Mouse (Mus musculus) MEL (cell line): ENCODE data around the gene Stab2. TPM values are rescaled to one million over a fixed set of nuclear protein-coding genes. Genes with fewer than 3 reads are reported as not detected.

Source experiments
- DNase-seq: peaks from one replicate; pipeline ENCODE4 v3.0.0; 2011; ENCODE audit warnings: low read depth, low spot score
- H3K27ac ChIP-seq: 2 replicates; pipeline ENCODE4 v1.5.1; 2012; ENCODE audit warnings: low read depth, mild to moderate bottlenecking, control low read depth, low read length, moderate library complexity; ENCODE audit not compliant: control insufficient read depth
- H3K27me3 ChIP-seq, 2 experiments: fragments of 150-350 bp in 1 of 2; sonication (generic) in 1 of 2; 2 replicates each; pipeline ENCODE4 v1.6.1; 2012; ENCODE audit warnings: low read length in 2 of 2, mild to moderate bottlenecking in 2 of 2, improper control_type of control experiment in 1 of 2, moderate library complexity in 1 of 2; ENCODE audit not compliant: insufficient read depth in 2 of 2, control insufficient read depth in 1 of 2
- H3K36me3 ChIP-seq, 2 experiments: 2 replicates each; pipeline ENCODE4 v1.6.1; 2012 to 2014; ENCODE audit warnings: low read length in 2 of 2, improper control_type of control experiment in 1 of 2, inconsistent platforms in 1 of 2, mild to moderate bottlenecking in 1 of 2; ENCODE audit not compliant: insufficient read depth in 2 of 2, control insufficient read depth in 1 of 2
- H3K4me1 ChIP-seq, 2 experiments: fragments of 150-350 bp in 1 of 2; sonication (generic) in 1 of 2; 2 replicates each; pipeline ENCODE4 v1.6.1; 2012; ENCODE audit warnings: low read length in 2 of 2, improper control_type of control experiment in 1 of 2, mild to moderate bottlenecking in 1 of 2; ENCODE audit not compliant: insufficient read depth in 2 of 2, control insufficient read depth in 1 of 2
- H3K4me3 ChIP-seq, 2 experiments: fragments of 150-350 bp in 1 of 2; sonication (generic) in 1 of 2; 2 replicates each; pipeline ENCODE4 v1.5.1; 2012; ENCODE audit warnings: low read depth in 2 of 2, low read length in 2 of 2, mild to moderate bottlenecking in 2 of 2, moderate library complexity in 2 of 2, control low read depth in 1 of 2, improper control_type of control experiment in 1 of 2; ENCODE audit not compliant: control insufficient read depth in 1 of 2, insufficient read depth in 1 of 2
- H3K79me2 ChIP-seq: 2 replicates; pipeline ENCODE4 v1.6.1; 2012; ENCODE audit warnings: mild to moderate bottlenecking, low read length, moderate library complexity; ENCODE audit not compliant: control insufficient read depth, poor library complexity, insufficient read depth
- H3K9ac ChIP-seq: 2 replicates; pipeline ENCODE4 v1.6.1; 2012; ENCODE audit warnings: low read depth, mild to moderate bottlenecking, control low read depth, low read length, moderate library complexity; ENCODE audit not compliant: control insufficient read depth, poor library complexity, severe bottlenecking
- H3K9me3 ChIP-seq: fragments of 150-350 bp; sonication (generic); replicated peaks from 2 replicates; pipeline ENCODE4 v1.6.1; 2012; ENCODE audit warnings: mild to moderate bottlenecking, low read length, improper control_type of control experiment, moderate library complexity; ENCODE audit not compliant: insufficient read depth
- BHLHE40 ChIP-seq: IDR thresholded peaks from 2 replicates; pipeline ENCODE4 v1.6.1; 2012; ENCODE audit warnings: low read depth, mild to moderate bottlenecking, inconsistent platforms, low read length, improper control_type of control experiment, borderline replicate concordance
- E2F4 ChIP-seq: IDR thresholded peaks from 2 replicates; pipeline ENCODE4 v1.6.1; 2011; ENCODE audit warnings: low read depth, low read length, improper control_type of control experiment, borderline replicate concordance
- ELF1 ChIP-seq: IDR thresholded peaks from 2 replicates; pipeline ENCODE4 v1.6.1; 2014; ENCODE audit warnings: low read depth, mild to moderate bottlenecking, inconsistent platforms, low read length, improper control_type of control experiment, moderate library complexity
- GATA1 ChIP-seq: IDR thresholded peaks from 2 replicates; pipeline ENCODE4 v1.6.1; 2011; ENCODE audit warnings: low read depth, low read length, improper control_type of control experiment
- HCFC1 ChIP-seq: IDR thresholded peaks from 2 replicates; pipeline ENCODE4 v1.6.1; 2012; ENCODE audit warnings: low read depth, mild to moderate bottlenecking, inconsistent platforms, low read length, improper control_type of control experiment, moderate library complexity
- JUND ChIP-seq: IDR thresholded peaks from 2 replicates; pipeline ENCODE4 v1.6.1; 2011; ENCODE audit warnings: low read depth, mild to moderate bottlenecking, improper control_type of control experiment, low read length
- KAT2A ChIP-seq: conservative IDR thresholded peaks from 2 replicates; pipeline ENCODE4 v1.6.1; 2012; ENCODE audit warnings: low read depth, low read length, improper control_type of control experiment, inconsistent platforms
- MAX ChIP-seq: IDR thresholded peaks from 2 replicates; pipeline ENCODE4 v1.6.1; 2011; ENCODE audit warnings: low read length, improper control_type of control experiment
- MEF2A ChIP-seq: IDR thresholded peaks from 2 replicates; pipeline ENCODE4 v1.6.1; 2014; ENCODE audit warnings: low read depth, mild to moderate bottlenecking, inconsistent platforms, low read length, improper control_type of control experiment; ENCODE audit not compliant: poor library complexity, insufficient replicate concordance, severe bottlenecking; ENCODE audit errors: extremely low read depth
- MYB ChIP-seq: IDR thresholded peaks from 2 replicates; pipeline ENCODE4 v1.6.1; 2011; ENCODE audit warnings: mild to moderate bottlenecking, low read depth, low read length, improper control_type of control experiment
- NELFE ChIP-seq: IDR thresholded peaks from 2 replicates; pipeline ENCODE4 v1.6.1; 2011; ENCODE audit warnings: low read depth, low read length, improper control_type of control experiment
- NRF1 ChIP-seq: IDR thresholded peaks from 2 replicates; pipeline ENCODE4 v1.6.1; 2014; ENCODE audit warnings: low read depth, mild to moderate bottlenecking, inconsistent platforms, low read length, improper control_type of control experiment, moderate library complexity; ENCODE audit not compliant: poor library complexity, insufficient read depth, severe bottlenecking
- POLR2A ChIP-seq, 2 experiments: IDR thresholded peaks; 2 replicates each; pipeline ENCODE4 v1.6.1; 2011 to 2012; ENCODE audit warnings: low read length in 2 of 2, mild to moderate bottlenecking in 2 of 2, control low read depth in 1 of 2, improper control_type of control experiment in 1 of 2, low read depth in 1 of 2, moderate library complexity in 1 of 2; ENCODE audit not compliant: control insufficient read depth in 1 of 2, insufficient read depth in 1 of 2, poor library complexity in 1 of 2
- POLR2AphosphoS5 ChIP-seq: IDR thresholded peaks from 2 replicates; pipeline ENCODE4 v1.6.1; 2012; ENCODE audit warnings: low read depth, borderline replicate concordance, mild to moderate bottlenecking, inconsistent platforms, low read length, moderate library complexity, mixed read lengths
- SIN3A ChIP-seq: IDR thresholded peaks from 2 replicates; pipeline ENCODE4 v1.6.1; 2012; ENCODE audit warnings: low read length, improper control_type of control experiment, inconsistent platforms
- TAL1 ChIP-seq: IDR thresholded peaks from 2 replicates; pipeline ENCODE4 v1.6.1; 2012; ENCODE audit warnings: mild to moderate bottlenecking, inconsistent platforms, low read length, moderate library complexity, mixed read lengths
- TBP ChIP-seq: IDR thresholded peaks from 2 replicates; pipeline ENCODE4 v1.8.0; 2011; ENCODE audit warnings: low read depth, low read length, improper control_type of control experiment
- TCF12 ChIP-seq: IDR thresholded peaks from 2 replicates; pipeline ENCODE4 v1.6.1; 2014; ENCODE audit warnings: low read depth, mild to moderate bottlenecking, inconsistent platforms, low read length, improper control_type of control experiment, moderate library complexity
- USF2 ChIP-seq, 2 experiments: IDR thresholded peaks; 2 replicates each; pipeline ENCODE4 v1.6.1; 2011 to 2012; ENCODE audit warnings: improper control_type of control experiment in 2 of 2, low read length in 2 of 2, borderline replicate concordance in 1 of 2, inconsistent platforms in 1 of 2, low read depth in 1 of 2, mild to moderate bottlenecking in 1 of 2; ENCODE audit not compliant: insufficient read depth in 1 of 2
- ZMIZ1 ChIP-seq: IDR thresholded peaks from 2 replicates; pipeline ENCODE4 v1.6.1; 2012; ENCODE audit warnings: low read depth, mild to moderate bottlenecking, inconsistent platforms, low read length, improper control_type of control experiment, moderate library complexity
- polyA plus RNA-seq, 2 experiments: library from polyadenylated mRNA; stranded (reverse) in 1 of 2; unstranded in 1 of 2; fragments of >175 nt in 1 of 2; fragments of >200 nt in 1 of 2; gene quantifications; 2 replicates each; pipeline versions ENCODE4 v1.2.1 to v1.2.4; 2012; ENCODE audit warnings: low replicate concordance in 2 of 2, low read depth in 1 of 2; ENCODE audit not compliant: insufficient read length in 2 of 2, insufficient read depth in 1 of 2, missing spikeins in 1 of 2
- total RNA-seq: library from RNA; depleted of rRNA; stranded (reverse); fragments of 300-350 nt; gene quantifications from 2 replicates; pipeline ENCODE4 v1.2.3, GENCODE M21; 2012

Stab2 gene
- total and polyA plus RNA-seq, 3 experiments, result 0.73 to 5.1 TPM; not detected in 1

- Histone ChIP-seq H3K79me2 (no peaks in the 10 kb centered on the region), H3K27ac (no peak overlapping the region), H3K27me3 (no peaks in the 10 kb centered on the region), H3K4me3 (no peak overlapping the region), H3K4me1 (no peaks in the 10 kb centered on the region), H3K36me3 (no peaks in the 10 kb centered on the region), H3K9ac (no peak overlapping the region), H3K9me3 (no peaks in the 10 kb centered on the region)
- DNase-seq, result no peak
- TF ChIP-seq MAX (no peak), ZMIZ1 (no peak), GATA1 (no peak), KAT2A (no peak), POLR2AphosphoS5 (no peak), E2F4 (no peak), USF2 (IDR thresholded peaks at IDR 0.05; ENCODE audit: borderline replicate concordance in 1 of 2, insufficient read depth in 1 of 2, low read depth in 1 of 2, low read length in 2 of 2) (no peak), MYB (no peak), TBP (no peak), BHLHE40 (no peak), JUND (no peak), TAL1 (no peak), TCF12 (no peak), ELF1 (no peak), HCFC1 (no peak), POLR2A (IDR thresholded peaks at IDR 0.05; ENCODE audit: control insufficient read depth in 1 of 2, insufficient read depth in 1 of 2, low read depth in 1 of 2, low read length in 2 of 2, poor library complexity in 1 of 2) (no peak), NRF1 (no peak)
Observed at GRCm38 (mm10) chr10:86862496-86862895, 145.3 kb downstream of the Stab2 start.

- no peaks in the 10 kb centered on the region for H3K79me2 ChIP-seq
- DNase-seq, result no peak
- no peak overlapping the region for H3K4me3 ChIP-seq
- H3K4me1 ChIP-seq, result no peaks in the 10 kb centered on the region
- H3K36me3 ChIP-seq, result no peaks in the 10 kb centered on the region
- TF ChIP-seq ZMIZ1 (no peak), MEF2A (no peak), E2F4 (no peak), NELFE (no peak), SIN3A (no peak), POLR2A (IDR thresholded peaks at IDR 0.05; ENCODE audit: control insufficient read depth in 1 of 2, insufficient read depth in 1 of 2, low read depth in 1 of 2, low read length in 2 of 2, poor library complexity in 1 of 2) (no peak)
- H3K27me3 ChIP-seq, result no peaks in the 10 kb centered on the region
- no peak overlapping the region for H3K9ac ChIP-seq
- H3K9me3 ChIP-seq, result no peaks in the 10 kb centered on the region
- no peak overlapping the region for H3K27ac ChIP-seq
Observed at GRCm38 (mm10) chr10:86860396-86860795, 147.4 kb downstream of the Stab2 start.
